Mouse (Mus musculus) ES-Bruce4 (cell line): ENCODE measurements around the gene Rai14. TPM values are rescaled to one million over a fixed set of nuclear protein-coding genes. Genes with fewer than 3 reads are reported as not detected.

ENCODE experiments used
- H3K27ac ChIP-seq: 2 replicates; pipeline ENCODE4 v1.5.1; 2012; ENCODE audit warnings: low read length, inconsistent platforms; ENCODE audit not compliant: insufficient read depth
- H3K27me3 ChIP-seq: 2 replicates; pipeline ENCODE4 v1.6.1; 2012; ENCODE audit warnings: mild to moderate bottlenecking, low read length, inconsistent platforms; ENCODE audit not compliant: control insufficient read depth, poor library complexity, insufficient read depth, severe bottlenecking
- H3K36me3 ChIP-seq: 2 replicates; pipeline ENCODE4 v1.6.1; 2012; ENCODE audit warnings: inconsistent platforms, mild to moderate bottlenecking, low read length, moderate library complexity; ENCODE audit not compliant: control insufficient read depth, poor library complexity, insufficient read depth, severe bottlenecking
- H3K4me1 ChIP-seq: one replicate; pipeline ENCODE4 v1.8.1; 2011; ENCODE audit warnings: low read length; ENCODE audit not compliant: control insufficient read depth, insufficient read depth
- H3K4me3 ChIP-seq: 2 replicates; pipeline ENCODE4 v1.5.1; 2011; ENCODE audit warnings: low read depth, mild to moderate bottlenecking, low read length
- H3K9ac ChIP-seq: 2 replicates; pipeline ENCODE4 v1.6.1; 2012; ENCODE audit warnings: low read depth, mild to moderate bottlenecking, inconsistent platforms; ENCODE audit not compliant: poor library complexity, severe bottlenecking
- H3K9me3 ChIP-seq: replicated peaks from 2 replicates; pipeline ENCODE4 v1.6.1; 2012; ENCODE audit warnings: mild to moderate bottlenecking, low read length, inconsistent platforms; ENCODE audit not compliant: control insufficient read depth, poor library complexity, insufficient read depth, severe bottlenecking
- CTCF ChIP-seq: IDR thresholded peaks from one replicate; pipeline ENCODE4 v1.8.1; 2011; ENCODE audit warnings: low read depth, low read length
- EP300 ChIP-seq: IDR thresholded peaks from 2 replicates; pipeline ENCODE4 v1.6.1; 2011; ENCODE audit warnings: low read depth, low read length; ENCODE audit not compliant: insufficient read depth
- POLR2A ChIP-seq: IDR thresholded peaks from one replicate; pipeline ENCODE4 v1.8.1; 2011; ENCODE audit warnings: low read length; ENCODE audit not compliant: insufficient read depth
- polyA plus RNA-seq: library from polyadenylated mRNA; stranded (reverse); fragments of >200 nt; gene quantifications from 2 replicates; pipeline ENCODE4 v1.2.4, GENCODE M21; 2011; ENCODE audit warnings: low read depth; ENCODE audit not compliant: missing spikeins, insufficient read depth, insufficient read length

The Rai14 gene
- polyA plus RNA-seq, 1 experiment, result 80.9 TPM

- no peaks in the 10 kb centered on the region for H3K27me3 ChIP-seq
- H3K9me3 ChIP-seq, result no peaks in the 10 kb centered on the region
- no peak overlapping the region for H3K4me3 ChIP-seq
- H3K9ac ChIP-seq, result no peak overlapping the region
- no peak for TF ChIP-seq EP300
- TF ChIP-seq CTCF, result no peak
- no peak for TF ChIP-seq POLR2A
- H3K4me1 ChIP-seq, result peaks cover 15% of the 10 kb centered on the region
- H3K36me3 ChIP-seq, result peaks cover 8% of the 10 kb centered on the region; the same call in 1 of the 2 replicates
- no peak overlapping the region for H3K27ac ChIP-seq
Observed at GRCm38 (mm10) chr15:10705752-10706151, 8.7 kb downstream of the Rai14 start.

DNA sequence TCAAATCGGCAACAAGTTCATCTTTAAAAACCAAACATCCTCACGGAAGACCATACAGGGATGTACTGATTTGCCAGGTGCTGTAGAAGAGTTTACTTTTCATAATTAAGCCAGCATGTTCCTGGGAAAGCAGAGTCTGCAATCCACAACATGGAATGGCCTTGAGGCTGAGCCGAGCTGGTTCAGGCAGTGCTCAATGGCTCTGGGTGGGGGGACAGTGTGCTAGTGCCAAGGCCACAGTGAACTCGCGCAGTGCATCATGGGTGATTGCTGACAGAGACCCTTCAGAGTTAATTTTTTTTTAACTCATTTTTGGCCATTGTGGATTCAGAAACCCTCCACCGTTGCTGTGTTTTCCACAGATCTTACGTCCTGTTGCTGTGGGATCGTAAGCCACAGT is 10.1 kb downstream of the Rai14 start:
- no peak overlapping the region for H3K27ac ChIP-seq
- peaks cover 8% of the 10 kb centered on the region; the same call in 1 of the 2 replicates for H3K36me3 ChIP-seq
- H3K9me3 ChIP-seq, result no peaks in the 10 kb centered on the region
- peaks cover 13% of the 10 kb centered on the region for H3K4me1 ChIP-seq
- H3K9ac ChIP-seq, result no peak overlapping the region
- H3K4me3 ChIP-seq, result no peak overlapping the region
- H3K27me3 ChIP-seq, result no peaks in the 10 kb centered on the region
- TF ChIP-seq EP300, result no peak
- TF ChIP-seq POLR2A, result no peak
- no peak for TF ChIP-seq CTCF

DNA sequence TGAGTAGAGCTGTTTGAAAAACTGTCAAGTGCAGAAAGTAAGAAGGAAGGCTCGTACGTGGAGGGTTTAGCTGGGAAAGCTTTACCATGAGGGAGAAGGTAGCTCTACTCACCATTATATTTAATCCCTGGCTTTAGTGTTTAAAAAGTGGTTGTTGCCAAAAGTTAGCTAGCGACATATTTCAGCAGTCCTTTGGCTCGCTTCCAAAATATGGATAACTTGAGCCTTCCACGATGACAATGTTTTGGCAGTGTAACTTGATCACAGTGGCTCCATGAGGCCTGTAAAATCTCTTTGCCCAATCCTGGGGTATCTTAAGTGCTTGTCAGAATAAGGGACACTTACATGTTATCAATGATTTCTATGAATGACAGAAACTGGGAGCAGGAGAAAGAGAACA is 12.9 kb downstream of the Rai14 start:
- H3K36me3 ChIP-seq, result peaks cover 8% of the 10 kb centered on the region; the same call in 1 of the 2 replicates
- no peak overlapping the region for H3K27ac ChIP-seq
- H3K4me1 ChIP-seq, result peaks cover 6% of the 10 kb centered on the region
- H3K27me3 ChIP-seq, result no peaks in the 10 kb centered on the region
- H3K4me3 ChIP-seq, result no peak overlapping the region
- no peaks in the 10 kb centered on the region for H3K9me3 ChIP-seq
- TF ChIP-seq CTCF (no peak), POLR2A (no peak), EP300 (no peak)
- no peak overlapping the region for H3K9ac ChIP-seq

- Histone ChIP-seq H3K4me1 (peaks cover 6% of the 10 kb centered on the region), H3K9me3 (no peaks in the 10 kb centered on the region), H3K27me3 (no peaks in the 10 kb centered on the region), H3K9ac (no peak overlapping the region), H3K36me3 (peaks cover 8% of the 10 kb centered on the region; the same call in 1 of the 2 replicates), H3K4me3 (no peak overlapping the region), H3K27ac (no peak overlapping the region)
- no peak for TF ChIP-seq CTCF
- no peak for TF ChIP-seq EP300
- TF ChIP-seq POLR2A, result no peak
Observed at GRCm38 (mm10) chr15:10700891-10701466, 13.4 kb downstream of the Rai14 start.

DNA sequence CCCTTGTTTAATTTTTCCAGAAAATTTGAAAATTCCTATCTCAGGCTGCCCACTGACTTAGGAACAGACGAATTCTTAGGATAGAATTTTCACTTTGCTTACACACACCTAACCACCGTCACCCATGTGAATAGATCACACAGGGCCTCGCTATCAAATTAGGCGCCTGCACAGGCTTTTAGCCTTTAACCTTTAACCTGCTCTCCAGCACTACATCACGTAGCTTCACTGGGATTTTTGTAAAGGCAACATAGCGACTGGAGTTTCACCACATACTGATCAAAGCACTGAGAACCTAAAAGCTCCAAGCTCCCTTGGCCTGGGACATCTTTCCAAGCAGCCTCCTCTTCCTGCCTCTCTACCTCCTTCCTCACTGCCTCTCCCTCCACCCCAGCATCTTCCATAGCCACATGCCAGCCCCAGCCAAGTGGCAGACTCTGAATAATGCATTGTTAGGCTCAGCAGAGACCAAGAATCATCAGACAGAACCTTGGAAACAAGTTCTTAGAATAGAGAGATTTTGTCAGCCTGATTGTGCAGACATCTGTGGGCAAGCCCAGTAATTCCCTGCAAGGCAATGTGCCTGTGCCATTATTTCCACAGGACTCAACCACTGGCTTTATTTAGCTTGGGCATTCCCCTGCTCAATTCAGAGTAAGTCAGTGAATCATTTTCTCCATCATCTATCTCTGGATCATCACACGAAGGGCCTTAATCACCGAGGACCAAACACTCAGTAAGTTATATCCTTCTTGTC is 17.8 kb downstream of the Rai14 start:
- H3K36me3 ChIP-seq, result peaks cover 5% of the 10 kb centered on the region; the same call in 1 of the 2 replicates
- no peak overlapping the region for H3K27ac ChIP-seq
- H3K4me3 ChIP-seq, result no peak overlapping the region
- no peak for TF ChIP-seq POLR2A
- no peak for TF ChIP-seq EP300
- no peak for TF ChIP-seq CTCF
- peaks cover 4% of the 10 kb centered on the region for H3K4me1 ChIP-seq
- H3K27me3 ChIP-seq, result no peaks in the 10 kb centered on the region
- H3K9ac ChIP-seq, result no peak overlapping the region
- no peaks in the 10 kb centered on the region for H3K9me3 ChIP-seq

DNA sequence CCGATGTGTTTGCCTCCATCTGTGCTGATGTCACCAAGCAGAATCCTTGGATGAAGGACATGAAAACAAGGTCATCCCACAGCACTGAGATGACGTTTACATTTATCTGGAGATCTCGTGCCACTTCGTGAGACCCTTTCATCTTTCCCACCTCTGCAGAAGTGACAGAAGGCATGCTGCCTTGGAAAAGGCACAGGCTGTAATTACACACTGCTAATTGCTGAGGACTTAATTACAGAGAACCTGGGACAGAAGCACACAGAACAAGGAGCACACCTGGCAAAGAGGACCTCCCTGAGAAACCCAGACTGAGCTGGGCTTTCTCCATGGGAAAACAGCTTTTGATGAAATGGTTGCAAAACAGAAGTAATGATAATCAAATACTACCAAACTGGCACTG is 21.8 kb downstream of the Rai14 start:
- Histone ChIP-seq H3K4me3 (no peak overlapping the region), H3K27me3 (no peaks in the 10 kb centered on the region), H3K27ac (no peak overlapping the region), H3K9ac (no peak overlapping the region), H3K9me3 (no peaks in the 10 kb centered on the region), H3K36me3 (peaks cover 2% of the 10 kb centered on the region; the same call in 1 of the 2 replicates), H3K4me1 (peaks cover 6% of the 10 kb centered on the region)
- no peak for TF ChIP-seq EP300
- TF ChIP-seq POLR2A, result no peak
- TF ChIP-seq CTCF, result no peak
